Mouse (Mus musculus) E14TG2a.4 (cell line): Measurements from ENCODE around the gene Sorcs1.

Source experiments
- H3K27me3 ChIP-seq: 2 replicates; pipeline ENCODE4 v1.6.1; 2014; ENCODE audit warnings: low read length, control low read depth; ENCODE audit not compliant: insufficient read depth
- H3K36me3 ChIP-seq: 2 replicates; pipeline ENCODE4 v1.6.1; 2014; ENCODE audit warnings: low read length, control low read depth; ENCODE audit not compliant: insufficient read depth
- H3K4me1 ChIP-seq: replicated peaks from 2 replicates; pipeline ENCODE4 v1.6.1; 2014; ENCODE audit warnings: low read depth, low read length, control low read depth
- H3K4me3 ChIP-seq: replicated peaks from 2 replicates; pipeline ENCODE4 v1.5.1; 2014; ENCODE audit warnings: mild to moderate bottlenecking, low read length
- H3K9me3 ChIP-seq: 2 replicates; pipeline ENCODE4 v1.6.1; 2014; ENCODE audit warnings: low read length, control low read depth
- CTCF ChIP-seq: conservative IDR thresholded peaks from 2 replicates; pipeline ENCODE4 v1.5.1; 2014; ENCODE audit warnings: low read length
- NANOG ChIP-seq: IDR thresholded peaks from 2 replicates; pipeline ENCODE4 v1.6.1; 2014; ENCODE audit warnings: borderline replicate concordance, low read length, mixed read lengths
- POU5F1 ChIP-seq: IDR thresholded peaks from 2 replicates; pipeline ENCODE4 v1.6.1; 2014; ENCODE audit warnings: low read length, borderline replicate concordance

Gene Sorcs1

DNA sequence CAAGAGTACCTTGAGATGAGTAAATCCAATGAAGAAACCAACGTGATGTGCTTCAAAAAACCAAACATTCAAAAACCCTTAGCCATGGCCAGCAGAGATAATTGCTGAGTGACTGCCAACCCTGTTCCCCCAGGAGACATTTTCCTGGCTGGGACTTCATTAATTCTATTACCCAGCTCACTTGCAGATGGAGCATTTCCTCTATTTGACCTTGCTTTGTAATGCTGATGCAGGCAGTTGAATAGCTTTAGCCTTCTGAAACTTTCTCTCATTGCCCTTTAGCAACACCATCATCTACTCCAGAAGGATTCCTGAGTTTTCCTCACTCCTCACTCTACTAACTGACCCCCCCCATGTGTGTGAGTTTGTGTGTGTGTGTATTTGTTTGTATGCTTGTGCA, 34.6 kb downstream of the Sorcs1 start:
- H3K27me3 ChIP-seq, result no peaks in the 10 kb centered on the region
- no peaks in the 10 kb centered on the region for H3K36me3 ChIP-seq
- H3K4me3 ChIP-seq, result no peak overlapping the region
- no peaks in the 10 kb centered on the region for H3K9me3 ChIP-seq
- no peak for TF ChIP-seq CTCF
- peak; percentile 80; the same call in 1 of the 2 replicates for TF ChIP-seq NANOG
- peak; percentile 77; the same call in 1 of the 2 replicates for TF ChIP-seq POU5F1
- peaks cover 11% of the 10 kb centered on the region for H3K4me1 ChIP-seq

DNA sequence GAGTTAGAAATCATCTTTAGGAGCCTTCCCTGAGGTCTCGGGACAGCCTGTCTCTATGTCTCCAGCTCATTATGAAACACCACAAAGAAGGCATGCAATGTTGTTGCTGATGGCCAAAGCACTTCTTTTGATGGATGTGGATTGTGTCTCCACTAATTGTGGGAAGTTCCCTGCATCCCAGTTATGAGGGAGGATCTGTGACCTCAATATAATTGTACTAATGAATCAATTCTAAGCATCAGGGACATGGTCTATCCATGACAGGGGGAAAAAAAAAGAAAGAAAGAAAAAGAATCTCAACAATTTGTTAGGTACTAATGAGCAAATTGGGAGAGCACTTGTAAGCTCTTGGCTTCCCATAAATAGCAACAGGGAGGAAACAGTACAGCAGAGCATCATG, 36.3 kb downstream of the Sorcs1 start:
- no peak for TF ChIP-seq NANOG
- no peak for TF ChIP-seq POU5F1
- no peak for TF ChIP-seq CTCF

DNA sequence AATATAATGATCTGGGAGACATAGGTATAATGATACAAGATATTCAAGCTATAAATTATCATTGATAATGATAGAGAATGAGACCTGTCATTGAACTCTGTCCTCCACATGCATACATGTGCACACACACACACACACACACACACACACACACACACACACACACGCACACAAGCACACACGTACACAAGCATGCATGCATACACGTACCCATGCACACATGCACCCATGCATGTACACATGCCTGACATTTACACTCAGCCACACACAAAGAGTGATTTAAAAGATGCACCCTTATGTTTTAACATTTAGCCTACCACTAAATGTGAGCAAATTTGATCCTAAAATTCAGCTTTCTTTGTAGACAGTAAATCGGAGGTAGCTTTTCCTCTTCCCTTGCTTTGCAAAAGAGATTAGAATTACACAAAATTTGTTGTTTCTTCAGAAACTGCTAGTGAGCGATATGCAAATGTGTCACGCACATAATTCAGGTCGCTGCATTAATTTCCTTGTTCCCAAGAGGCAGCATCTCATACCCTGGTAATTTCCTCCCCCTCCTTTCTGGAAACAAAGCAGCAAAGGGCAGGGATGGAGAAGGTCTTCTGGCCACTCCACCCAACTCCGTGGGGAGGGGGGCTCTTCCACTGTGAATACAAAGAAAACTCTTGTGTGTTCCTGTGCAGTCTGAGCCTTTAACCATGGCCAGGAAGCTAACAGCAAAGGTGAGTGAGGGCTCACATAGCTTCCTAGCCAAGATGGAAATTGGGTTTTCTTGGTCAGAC, 38.0 kb downstream of the Sorcs1 start:
- H3K36me3 ChIP-seq, result no peaks in the 10 kb centered on the region
- TF ChIP-seq NANOG, result no peak
- no peak for TF ChIP-seq CTCF
- TF ChIP-seq POU5F1, result no peak
- no peaks in the 10 kb centered on the region for H3K27me3 ChIP-seq
- H3K4me1 ChIP-seq, result peaks cover 11% of the 10 kb centered on the region
- H3K9me3 ChIP-seq, result no peaks in the 10 kb centered on the region
- H3K4me3 ChIP-seq, result no peak overlapping the region

More for the DNA sequence above, 36.3 kb downstream of the Sorcs1 start:
- Histone ChIP-seq H3K36me3 (no peaks in the 10 kb centered on the region), H3K9me3 (no peaks in the 10 kb centered on the region), H3K27me3 (no peaks in the 10 kb centered on the region), H3K4me3 (no peak overlapping the region), H3K4me1 (peaks cover 11% of the 10 kb centered on the region)

DNA sequence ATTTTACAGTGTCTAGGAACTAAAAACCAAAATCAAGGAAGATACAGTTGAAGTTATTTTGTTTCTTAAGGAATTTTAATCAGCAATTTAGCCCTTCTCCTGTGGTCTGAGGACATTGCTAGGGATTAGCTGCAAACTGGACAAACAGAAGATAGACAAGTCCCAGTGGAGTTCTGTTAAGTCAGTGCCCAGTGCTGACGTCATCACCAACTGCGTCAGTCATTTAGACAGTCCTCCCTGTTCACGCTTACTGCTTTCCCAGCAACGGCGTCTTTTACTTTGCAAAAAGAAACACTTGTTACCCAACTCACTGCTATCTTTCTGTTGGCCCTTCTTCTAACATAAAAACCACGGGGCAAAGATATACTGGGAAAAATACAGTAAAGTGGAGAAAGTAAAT, 40.3 kb downstream of the Sorcs1 start:
- Histone ChIP-seq H3K9me3 (no peaks in the 10 kb centered on the region), H3K27me3 (no peaks in the 10 kb centered on the region), H3K36me3 (no peaks in the 10 kb centered on the region), H3K4me1 (0 out of 2 replicates have a peak, but pooled peaks cover under 1% of the 10 kb centered on the region), H3K4me3 (no peak overlapping the region)
- no peak for TF ChIP-seq NANOG
- TF ChIP-seq CTCF, result no peak

DNA sequence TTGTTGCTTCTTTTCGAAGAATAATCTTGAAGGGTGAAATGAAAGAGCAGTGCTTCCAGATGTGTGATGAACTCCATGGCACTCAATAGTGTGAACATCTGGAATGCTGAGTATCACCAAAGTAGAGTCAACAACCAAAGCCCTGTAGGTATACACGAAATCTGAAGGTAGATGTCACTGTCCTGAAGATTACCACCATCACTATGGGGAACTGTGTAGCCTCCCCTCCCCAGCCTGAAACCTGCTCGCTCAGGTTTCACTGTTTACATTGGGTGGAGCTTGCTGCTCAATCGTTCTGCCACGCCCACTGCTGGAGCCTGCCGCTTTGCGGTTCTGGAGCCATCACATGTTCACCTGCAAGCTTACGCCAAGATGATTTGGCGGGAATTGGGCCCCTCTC, 64.4 kb downstream of the Sorcs1 start:
- H3K27me3 ChIP-seq, result no peaks in the 10 kb centered on the region
- no peaks in the 10 kb centered on the region for H3K36me3 ChIP-seq
- H3K9me3 ChIP-seq, result no peaks in the 10 kb centered on the region
- peaks cover 5% of the 10 kb centered on the region; the same call in 1 of the 2 replicates for H3K4me1 ChIP-seq
- H3K4me3 ChIP-seq, result no peak overlapping the region
- TF ChIP-seq POU5F1, result no peak
- no peak for TF ChIP-seq NANOG
- no peak for TF ChIP-seq CTCF

DNA sequence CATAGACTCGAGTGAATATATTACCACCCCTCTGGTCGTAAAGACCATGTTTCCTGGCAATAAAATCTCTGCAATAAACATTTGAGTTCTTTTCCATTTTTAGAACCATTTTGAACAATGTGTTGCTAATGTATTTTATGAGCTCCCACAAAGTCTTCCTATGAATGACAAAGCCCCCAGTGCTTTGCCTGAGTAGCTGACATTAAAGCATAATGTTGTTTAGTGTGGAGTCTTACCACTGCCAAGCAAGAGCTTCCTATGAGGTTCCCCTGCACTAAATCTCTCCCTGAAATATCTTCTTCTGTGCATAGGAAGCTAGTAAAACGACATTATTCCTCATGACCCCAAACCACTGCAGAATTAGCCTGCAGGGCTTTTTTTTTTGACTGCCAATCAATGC, 66.8 kb downstream of the Sorcs1 start:
- Histone ChIP-seq H3K4me1 (peaks cover 5% of the 10 kb centered on the region; the same call in 1 of the 2 replicates), H3K4me3 (no peak overlapping the region), H3K36me3 (no peaks in the 10 kb centered on the region), H3K27me3 (no peaks in the 10 kb centered on the region), H3K9me3 (no peaks in the 10 kb centered on the region)
- TF ChIP-seq POU5F1 (no peak), CTCF (no peak), NANOG (no peak)

DNA sequence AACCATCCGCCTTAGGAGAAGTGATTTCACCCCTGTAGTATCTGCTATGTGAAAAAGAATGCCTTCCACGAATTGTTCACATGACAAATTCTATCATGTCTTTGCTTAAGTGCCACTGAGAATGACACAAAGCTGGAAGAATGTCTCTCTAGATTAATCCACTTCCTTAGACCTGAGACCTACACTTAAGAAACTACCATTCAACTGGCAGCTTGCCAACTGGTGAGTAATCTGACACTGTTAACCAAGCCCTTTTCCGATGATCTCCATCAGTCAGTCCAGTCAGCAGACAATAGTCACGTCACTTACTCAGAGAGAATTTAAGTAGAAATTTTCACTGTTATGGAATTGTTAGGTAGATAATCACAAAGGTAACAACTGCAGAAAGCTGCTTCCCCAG, 74.6 kb downstream of the Sorcs1 start:
- Histone ChIP-seq H3K36me3 (no peaks in the 10 kb centered on the region), H3K9me3 (no peaks in the 10 kb centered on the region), H3K4me1 (no peaks in the 10 kb centered on the region), H3K4me3 (no peak overlapping the region), H3K27me3 (no peaks in the 10 kb centered on the region)
- TF ChIP-seq CTCF, result no peak
- TF ChIP-seq NANOG, result no peak
- TF ChIP-seq POU5F1, result no peak

DNA sequence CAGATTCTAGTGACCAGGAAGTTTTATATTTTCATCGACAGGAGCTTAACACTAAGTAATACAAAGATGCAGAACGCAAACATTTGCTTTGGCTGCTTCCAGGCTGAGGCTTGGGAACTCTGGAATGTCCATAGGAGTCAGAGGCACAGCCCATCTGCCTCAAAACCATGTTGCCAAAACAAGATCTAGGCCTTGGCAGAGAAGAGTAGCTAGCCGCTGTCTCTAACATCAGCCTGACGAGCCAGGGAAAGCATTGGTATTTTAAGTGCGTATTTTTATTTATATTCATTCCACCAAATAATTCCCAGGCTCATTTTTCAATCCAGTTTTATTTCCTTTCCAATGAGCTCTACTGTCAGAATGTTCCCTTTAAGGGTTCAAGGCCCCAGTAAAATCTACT, 75.1 kb downstream of the Sorcs1 start:
- no peak overlapping the region for H3K4me3 ChIP-seq
- no peaks in the 10 kb centered on the region for H3K36me3 ChIP-seq
- no peaks in the 10 kb centered on the region for H3K4me1 ChIP-seq
- no peaks in the 10 kb centered on the region for H3K9me3 ChIP-seq
- H3K27me3 ChIP-seq, result no peaks in the 10 kb centered on the region
- no peak for TF ChIP-seq NANOG
- no peak for TF ChIP-seq CTCF
- TF ChIP-seq POU5F1, result no peak

DNA sequence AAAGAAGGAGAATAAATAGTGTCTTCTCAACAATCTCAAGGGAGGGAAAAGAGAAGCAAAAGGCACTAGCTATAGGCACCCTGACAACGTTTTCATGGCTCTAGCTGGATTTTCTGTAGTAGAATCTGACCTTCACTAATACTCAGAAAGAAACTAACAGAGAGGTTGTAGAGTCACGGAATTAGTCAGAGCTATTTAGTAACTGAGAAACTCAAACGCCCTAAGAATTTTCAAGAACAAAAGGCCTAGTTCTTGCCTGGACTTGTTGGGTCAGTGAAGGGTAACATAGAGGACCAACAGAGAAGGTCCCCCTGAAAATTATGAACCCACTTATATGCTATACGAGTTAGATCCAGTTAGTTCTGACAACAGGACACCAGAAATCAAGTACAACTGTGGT, 81.1 kb downstream of the Sorcs1 start:
- TF ChIP-seq CTCF, result no peak
- no peak for TF ChIP-seq POU5F1
- no peak for TF ChIP-seq NANOG
- H3K27me3 ChIP-seq, result no peaks in the 10 kb centered on the region
- H3K36me3 ChIP-seq, result no peaks in the 10 kb centered on the region
- H3K9me3 ChIP-seq, result no peaks in the 10 kb centered on the region
- H3K4me1 ChIP-seq, result no peaks in the 10 kb centered on the region
- no peak overlapping the region for H3K4me3 ChIP-seq

DNA sequence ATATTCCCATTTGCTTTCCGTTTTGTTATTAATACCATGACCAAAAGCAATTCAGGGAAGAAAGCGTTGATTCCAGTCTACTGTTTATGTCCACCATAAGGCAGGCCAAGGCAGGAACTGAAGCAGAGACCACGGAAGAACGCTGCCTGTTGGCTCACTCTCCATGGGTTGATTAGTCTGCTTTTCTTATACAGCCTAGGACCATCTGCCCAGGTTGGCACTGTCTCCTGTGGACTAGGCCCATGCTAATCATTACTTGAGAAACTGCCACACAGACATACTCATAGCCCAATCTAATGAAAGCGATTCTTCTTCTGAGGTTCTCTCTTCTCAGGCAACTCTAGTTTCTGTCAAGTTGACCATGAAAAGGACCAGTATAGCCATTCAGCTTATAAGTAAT, 92.3 kb downstream of the Sorcs1 start:
- Histone ChIP-seq H3K4me1 (no peaks in the 10 kb centered on the region), H3K27me3 (no peaks in the 10 kb centered on the region), H3K9me3 (no peaks in the 10 kb centered on the region), H3K36me3 (no peaks in the 10 kb centered on the region), H3K4me3 (no peak overlapping the region)
- TF ChIP-seq NANOG (no peak), POU5F1 (no peak), CTCF (no peak)
